Mouse (Mus musculus): ENCODE data around the gene Tagln3.

GRCm38 (mm10) chr16:45676462-45676861 lies 47.9 kb downstream of the Tagln3 start:
- TF ChIP-seq CTCF (IDR thresholded peaks at IDR 0.05; ENCODE audit: low read depth, low read length) (no peak), POLR2A (IDR thresholded peaks at IDR 0.05; ENCODE audit: extremely low read depth, insufficient read depth, low read length) (no peak)
